Mouse (Mus musculus) thymus, postnatal 10 days (tissue): Measurements from ENCODE around the gene Ggnbp2.
"Not testable (repeated sequence)": the region's sequence is repeated elsewhere in the genome, so short reads cannot be mapped to it uniquely, and the experiment has no call there.

Source experiments
- DNase-seq, 2 experiments: peaks; one replicate each; pipeline ENCODE4 v3.0.0; 2021; ENCODE audit warnings: low spot score in 2 of 2

Gene Ggnbp2

DNA sequence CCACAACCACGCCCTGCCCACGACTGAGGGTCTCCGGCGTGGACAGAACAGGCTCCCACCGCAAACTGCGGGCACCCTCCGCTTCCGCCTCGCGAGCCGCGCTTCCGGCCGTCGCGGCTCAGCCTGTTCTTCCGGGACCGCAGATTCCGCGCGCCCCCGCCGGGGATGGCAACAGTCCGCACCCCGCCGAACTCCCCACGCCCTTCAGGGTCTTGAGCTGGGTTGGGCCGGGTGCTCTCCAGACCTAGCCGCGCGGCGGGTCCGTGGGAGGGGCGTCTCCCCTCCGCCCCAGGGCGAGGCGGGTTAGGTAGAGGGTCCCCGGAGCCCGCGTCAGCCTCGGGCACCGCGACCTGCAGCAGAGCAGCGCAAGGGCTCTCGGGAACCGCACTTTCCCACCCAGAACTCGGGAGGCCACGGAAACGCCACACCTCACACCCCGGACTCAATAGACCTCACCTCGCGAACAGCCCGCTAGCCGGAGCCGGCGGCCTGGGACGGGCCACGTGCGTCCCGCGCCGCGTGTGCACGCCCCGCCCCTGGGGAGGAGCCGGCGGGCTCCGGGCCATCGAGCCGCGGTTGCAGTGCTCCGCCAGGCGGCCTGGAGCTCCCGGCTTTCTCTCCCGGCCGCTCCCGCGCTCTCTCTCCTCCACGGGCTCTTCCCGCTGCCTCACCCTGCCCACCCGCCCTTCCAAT is 9.3 kb upstream of the Ggnbp2 start, which contains the start of the genes Myo19 and Pigw:
Gene Myo19 (plus strand): TSS at position 377 of the 693 bp plus-strand sequence.
Gene Pigw (minus strand): TSS at position 514 of the 693 bp plus-strand sequence.
- DNase-seq = peak; percentile 62 to 68

DNA sequence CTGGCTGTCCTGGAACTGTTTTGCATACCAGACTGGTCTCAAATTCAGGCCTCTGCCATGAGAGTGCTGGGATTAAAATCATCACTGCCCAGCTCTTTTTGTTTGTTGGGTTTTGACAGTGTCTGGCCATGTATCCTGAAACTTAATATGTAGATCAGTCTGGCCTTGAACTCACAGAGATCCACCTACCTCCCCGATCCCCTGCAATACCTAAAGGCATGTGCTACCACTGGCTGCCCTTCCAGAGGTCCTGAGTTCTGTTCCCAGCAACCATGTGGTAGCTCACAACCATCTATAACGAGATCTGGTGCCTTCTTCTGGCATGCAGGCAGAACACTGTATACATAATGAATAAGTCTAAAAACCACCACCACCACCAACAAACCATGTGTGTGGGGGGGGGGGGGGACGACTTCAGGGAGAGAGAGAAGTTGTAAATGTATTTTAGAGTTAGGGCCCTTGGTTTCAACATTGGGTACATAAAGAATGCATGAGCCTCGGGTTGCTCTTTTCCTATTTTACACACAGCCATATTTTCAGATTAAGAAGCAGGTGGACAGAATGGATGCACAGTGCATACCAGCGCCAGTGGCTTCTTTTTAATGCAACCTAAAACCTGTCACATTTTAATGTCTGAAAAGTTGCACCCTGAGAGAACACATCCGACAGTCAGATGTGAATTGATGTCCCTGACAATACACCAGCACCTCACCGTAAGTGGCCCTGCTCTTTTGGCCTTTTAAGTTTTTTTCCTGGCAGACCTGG is 8.6 kb upstream of the Ggnbp2 start:
- no peak for DNase-seq

DNA sequence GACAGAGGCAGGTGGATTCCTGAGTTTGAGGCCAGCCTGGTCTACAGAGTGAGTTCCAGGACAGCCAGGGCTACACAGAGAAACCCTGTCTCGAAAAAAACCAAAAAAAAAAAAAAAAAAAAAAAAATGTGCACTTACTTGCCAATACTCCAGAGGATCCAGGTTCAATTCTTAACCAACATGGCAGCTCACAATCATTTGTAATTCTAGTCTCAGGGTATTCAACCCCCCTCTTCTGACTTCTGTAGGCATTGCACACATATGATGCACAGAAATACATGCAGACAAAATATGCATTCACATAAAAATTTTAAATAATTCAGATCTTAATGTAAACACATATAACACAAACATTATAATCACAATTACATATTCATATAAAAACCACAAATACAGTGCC is 5.4 kb upstream of the Ggnbp2 start:
- not testable (repeated sequence) for DNase-seq

DNA sequence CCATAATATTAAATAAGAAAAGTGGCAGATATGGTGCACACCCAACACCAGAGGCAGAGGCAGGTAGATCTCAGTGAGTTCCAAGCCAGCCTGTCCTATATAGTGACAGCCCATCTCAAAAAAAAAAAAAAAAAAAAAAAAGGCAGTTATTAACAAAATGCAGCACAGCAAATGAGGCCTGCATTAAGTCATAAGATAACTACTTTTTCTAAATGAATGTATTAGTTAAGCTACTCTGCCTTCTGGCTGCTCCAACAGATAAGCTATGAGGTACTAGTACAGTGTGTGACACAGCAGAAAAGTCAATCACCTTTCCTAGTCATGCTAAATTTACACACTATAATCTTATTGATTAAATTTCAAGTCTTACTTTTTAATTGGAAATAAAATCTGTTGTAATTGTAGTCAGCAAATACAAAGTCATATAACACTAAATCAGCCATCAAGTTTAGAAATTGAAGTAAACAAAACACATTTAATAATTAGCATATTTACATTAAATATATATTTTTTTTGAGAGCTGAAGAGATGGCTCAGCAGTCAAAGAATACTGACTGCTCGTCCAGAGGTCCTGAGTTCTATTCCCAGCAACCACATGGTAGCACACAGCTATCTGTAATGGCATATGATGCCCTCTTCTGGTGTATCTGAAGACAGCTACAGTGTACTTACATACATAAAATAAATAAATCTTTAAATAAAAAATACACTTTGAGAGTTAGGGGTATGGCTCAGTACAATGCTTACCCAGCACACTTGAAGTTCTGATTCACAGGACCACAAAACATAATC is 2.6 kb upstream of the Ggnbp2 start:
- DNase-seq = no peak

DNA sequence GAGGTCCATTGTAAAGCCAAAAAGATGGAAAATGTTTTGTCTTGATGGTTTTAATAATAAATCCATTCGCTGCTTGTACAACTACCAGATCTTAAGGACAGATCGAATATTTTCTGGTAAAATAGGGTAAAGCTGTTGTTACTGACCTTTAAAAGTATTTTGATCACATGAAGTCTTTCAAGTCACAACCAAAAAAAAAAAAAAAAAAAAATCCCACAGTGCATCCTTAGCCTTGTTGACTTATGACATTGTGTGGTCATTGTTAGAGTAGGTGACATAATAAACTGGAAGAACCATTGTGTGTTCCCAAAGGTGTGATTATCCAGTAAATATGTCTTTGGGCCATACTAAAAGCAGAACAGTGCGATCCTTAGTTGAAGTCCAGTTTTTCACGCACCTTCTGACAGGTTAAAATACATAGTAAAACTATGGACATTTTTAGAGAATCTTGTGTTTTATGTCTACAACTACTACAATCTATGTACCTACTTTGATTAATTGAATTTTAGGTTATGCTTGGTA is 992 bp upstream of the Ggnbp2 start:
- no peak for DNase-seq

DNA sequence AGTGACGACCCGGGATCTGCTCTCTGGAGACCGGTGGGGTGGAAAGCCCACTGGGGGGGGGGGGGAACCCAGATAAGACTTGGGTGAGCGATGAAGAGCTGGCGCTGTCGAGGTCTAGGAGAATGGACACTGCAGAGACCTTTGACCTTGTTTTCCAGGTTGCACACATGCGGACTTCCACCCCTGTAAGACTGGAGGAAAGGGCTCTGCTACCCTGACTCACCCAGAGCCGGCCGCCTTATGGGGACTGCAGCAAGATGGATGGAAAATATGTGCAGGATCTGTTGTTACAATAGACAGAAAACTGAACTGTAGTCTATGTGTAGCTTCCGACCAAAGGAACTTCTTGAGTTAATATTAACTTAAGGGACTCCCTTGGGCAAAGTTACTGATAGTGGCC is 429 bp upstream of the Ggnbp2 start:
- peak in 1 of 2 experiments; percentile 36 for DNase-seq

DNA sequence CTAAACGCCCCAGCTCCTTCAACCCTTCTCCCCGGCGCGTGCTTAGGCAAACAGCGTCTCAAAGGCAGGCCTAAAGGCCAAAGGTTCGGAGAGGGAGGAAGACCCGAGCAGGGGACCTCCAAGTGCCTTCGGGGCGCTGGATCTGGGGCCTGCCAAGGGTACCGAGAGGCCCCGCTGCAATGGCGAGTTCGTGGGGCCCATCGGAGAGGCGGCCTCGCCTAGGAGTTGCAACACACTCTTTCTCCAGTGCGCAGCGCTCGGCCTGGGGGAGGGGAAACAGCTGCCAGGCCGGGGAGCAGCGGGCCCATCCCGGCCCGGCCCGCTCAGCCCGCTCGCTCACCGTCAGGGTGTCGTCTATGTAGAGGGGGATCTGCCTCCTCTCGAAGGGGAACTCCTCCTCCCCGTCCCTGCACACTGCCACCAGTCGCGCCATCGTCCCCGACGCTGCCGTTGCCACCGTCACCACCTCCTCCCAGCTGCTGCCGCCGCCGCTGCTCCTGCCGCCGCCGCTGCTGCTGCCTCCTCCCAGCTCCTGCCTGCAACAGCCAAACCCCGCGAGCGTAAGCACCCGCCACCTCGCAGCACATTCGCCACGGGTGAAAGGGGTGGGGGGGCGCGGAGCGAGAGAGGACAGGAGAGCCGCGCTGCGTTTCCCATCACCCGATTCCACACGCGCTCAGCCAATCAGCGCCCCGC is 932 bp downstream of the Ggnbp2 start:
- peak; percentile 93 to 97 for DNase-seq

DNA sequence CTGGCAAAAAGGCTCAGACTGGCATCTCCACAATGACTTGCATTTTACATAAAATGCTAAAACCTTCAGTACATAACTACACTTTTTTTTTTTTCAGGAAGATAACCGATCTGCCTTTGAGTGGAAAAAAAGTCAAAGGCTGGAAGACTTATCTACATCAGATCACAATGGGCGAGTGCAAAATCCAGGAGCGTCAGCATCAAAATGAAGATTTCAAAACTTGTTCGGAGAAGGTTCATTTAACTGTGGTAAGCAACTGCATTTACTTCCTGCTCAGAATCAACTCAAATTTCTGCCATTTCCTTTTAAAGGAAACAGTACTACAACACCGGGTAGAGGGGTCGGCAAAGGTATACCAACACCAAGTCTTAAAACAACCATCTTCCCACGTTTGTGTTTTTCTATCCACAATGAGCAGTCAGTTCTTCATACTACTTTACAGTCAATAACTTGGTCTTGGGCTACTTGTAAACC is 1.8 kb downstream of the Ggnbp2 start:
- DNase-seq = peak in 1 of 2 experiments; percentile 9

DNA sequence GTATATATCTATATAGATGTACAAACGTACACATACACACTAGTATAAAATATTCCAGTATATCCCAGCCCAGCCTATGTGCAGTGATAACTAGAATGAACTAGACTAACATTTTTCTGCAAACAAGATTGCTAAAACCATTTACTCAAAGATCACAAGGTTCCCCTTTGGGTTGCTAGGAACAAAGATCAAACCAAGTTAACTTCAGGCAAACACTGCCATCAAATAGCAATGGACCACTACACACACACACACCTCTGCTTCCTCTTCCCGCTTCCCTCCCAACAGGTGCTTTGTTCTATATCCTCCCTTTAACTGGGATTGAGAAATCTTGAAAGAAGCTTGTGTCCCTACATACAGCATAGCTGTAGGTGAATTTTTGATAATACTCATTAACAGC is 3.0 kb downstream of the Ggnbp2 start:
- no peak for DNase-seq

DNA sequence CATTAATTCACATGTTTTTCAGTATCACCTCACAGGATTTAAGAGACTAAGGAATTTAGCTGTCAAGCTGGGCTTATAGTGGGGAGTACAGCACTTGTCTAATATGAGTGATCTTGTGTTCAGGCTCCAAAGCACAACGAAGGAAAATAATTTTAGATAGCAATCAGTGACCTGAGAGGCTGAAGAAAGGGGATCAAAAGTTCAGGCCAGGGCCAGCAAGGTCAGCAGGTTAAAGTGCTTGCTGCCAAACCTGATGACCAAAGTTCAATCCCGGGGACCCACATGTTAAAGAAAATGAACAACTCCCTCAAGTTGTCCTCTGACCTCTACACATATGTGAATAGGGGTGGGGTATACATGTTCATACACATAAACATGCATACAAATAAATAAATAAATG is 5.3 kb downstream of the Ggnbp2 start:
- no peak for DNase-seq

DNA sequence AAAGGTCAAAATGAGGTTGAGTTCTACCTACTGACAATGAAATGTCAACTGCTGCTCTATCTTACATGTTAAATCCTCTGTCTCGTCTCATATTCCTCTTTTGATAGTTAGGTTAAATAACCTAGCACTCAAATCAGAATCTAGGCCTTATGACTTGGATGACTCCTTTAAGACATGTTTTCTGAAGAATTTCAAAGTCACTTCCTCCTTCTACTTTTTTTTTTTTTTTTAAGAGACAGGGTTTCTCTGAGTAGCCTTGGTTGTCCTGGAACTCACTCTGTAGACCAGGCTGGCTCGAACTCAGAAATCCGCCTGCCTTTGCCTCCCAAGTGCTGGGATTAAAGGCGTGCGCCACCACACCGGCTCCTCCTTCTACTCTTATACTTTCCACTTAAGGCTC is 15.3 kb downstream of the Ggnbp2 start:
- DNase-seq = no peak

DNA sequence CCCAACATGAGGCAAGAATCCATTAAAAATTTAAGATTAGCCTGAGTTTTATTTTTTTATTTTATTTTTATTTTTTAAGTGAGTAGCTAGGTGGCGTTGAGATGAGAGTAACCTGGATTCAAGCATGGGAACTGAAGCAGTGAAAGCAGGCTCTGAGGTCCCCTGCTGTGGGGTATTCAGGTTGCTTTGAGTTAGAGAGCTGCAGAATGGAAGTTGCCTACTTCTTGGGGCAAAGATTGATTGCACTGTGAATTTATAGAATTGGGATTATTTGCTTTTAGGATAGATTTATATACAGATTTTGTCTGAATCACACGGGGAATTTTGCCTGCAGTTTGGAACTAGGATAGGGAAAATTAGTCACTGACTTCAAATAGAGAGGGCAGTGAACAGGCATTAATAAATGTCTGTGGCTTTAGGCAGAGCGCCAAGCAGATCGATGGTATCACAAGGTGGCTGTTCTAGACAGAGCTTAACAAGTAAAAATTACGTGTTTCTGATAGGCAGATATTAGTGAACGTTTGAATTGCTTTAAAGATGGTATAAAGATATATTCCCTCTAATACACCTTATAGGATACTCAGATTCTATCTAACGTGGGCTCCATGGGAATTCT is 23.0 kb downstream of the Ggnbp2 start:
- no peak for DNase-seq

DNA sequence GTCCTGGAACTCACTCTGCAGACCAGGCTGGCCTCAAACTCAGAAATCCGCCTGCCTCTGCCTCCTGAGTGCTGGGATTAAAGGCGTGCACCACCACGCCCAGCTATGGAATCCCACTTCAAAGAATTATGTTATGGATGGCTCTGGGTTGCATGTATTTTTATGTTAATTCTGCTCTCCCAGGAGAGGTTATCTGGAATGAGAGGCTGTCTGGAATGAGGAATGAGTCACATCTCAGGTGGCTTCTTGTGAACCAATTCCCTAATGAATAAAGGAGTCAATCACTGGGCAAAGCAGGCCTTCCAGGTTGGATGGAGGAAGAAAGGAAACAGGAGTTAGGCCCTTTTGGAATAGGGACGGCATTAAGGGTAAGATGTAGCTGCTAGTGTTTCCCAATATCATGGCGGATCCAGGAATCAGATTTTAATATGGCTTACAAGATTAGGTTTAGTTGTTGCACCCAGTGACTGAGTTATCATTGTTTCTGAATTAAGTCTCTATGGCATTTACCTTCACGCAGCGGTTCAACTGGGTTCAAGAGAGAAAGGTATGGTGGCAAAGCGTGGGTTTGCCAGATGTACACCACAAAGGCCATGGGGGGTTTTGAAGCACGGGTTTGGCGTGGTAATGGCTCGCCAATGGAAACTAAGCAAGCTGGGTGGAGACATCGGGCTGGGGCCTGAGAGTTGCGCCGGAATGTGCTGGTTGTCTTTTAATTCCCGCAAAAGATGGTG is 23.7 kb downstream of the Ggnbp2 start:
- DNase-seq = no peak

DNA sequence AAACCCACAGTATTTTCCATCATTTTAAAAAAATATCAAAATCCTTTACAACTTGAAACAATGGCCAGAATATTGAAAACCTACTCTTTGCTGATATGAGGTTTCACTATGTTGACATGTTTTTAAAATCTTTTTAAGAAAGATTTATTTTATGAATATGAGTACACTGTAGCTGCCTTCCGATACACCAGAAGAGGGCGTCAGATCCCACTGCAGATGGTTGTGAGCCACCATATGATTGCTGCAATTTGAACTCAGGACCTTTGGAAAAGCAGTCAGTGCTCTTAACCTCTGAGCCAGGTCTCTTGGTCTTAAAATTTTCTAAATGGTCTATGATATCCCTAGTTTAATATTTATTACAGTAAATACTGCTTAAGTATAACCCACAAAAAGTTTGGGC is 31.3 kb downstream of the Ggnbp2 start:
- DNase-seq = no peak

DNA sequence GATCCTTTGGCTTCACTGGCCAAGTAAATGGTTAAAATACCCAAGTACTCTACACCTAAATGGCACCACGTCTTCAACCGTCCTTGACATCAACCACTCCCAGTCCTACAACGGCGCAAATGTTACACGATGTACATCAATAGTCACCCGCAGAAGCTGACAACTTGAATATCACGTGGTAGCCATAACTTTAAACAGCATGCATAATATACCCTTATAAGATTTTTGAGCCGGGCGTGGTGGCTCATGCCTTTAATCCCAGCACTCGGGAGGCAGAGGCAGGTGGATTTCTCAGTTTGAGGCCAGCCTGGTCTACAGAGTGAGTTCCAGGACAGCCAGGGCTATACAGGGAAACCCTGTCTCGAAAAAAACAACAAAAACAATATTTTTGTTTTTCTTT is 41.1 kb downstream of the Ggnbp2 start:
- DNase-seq = not testable (repeated sequence)

DNA sequence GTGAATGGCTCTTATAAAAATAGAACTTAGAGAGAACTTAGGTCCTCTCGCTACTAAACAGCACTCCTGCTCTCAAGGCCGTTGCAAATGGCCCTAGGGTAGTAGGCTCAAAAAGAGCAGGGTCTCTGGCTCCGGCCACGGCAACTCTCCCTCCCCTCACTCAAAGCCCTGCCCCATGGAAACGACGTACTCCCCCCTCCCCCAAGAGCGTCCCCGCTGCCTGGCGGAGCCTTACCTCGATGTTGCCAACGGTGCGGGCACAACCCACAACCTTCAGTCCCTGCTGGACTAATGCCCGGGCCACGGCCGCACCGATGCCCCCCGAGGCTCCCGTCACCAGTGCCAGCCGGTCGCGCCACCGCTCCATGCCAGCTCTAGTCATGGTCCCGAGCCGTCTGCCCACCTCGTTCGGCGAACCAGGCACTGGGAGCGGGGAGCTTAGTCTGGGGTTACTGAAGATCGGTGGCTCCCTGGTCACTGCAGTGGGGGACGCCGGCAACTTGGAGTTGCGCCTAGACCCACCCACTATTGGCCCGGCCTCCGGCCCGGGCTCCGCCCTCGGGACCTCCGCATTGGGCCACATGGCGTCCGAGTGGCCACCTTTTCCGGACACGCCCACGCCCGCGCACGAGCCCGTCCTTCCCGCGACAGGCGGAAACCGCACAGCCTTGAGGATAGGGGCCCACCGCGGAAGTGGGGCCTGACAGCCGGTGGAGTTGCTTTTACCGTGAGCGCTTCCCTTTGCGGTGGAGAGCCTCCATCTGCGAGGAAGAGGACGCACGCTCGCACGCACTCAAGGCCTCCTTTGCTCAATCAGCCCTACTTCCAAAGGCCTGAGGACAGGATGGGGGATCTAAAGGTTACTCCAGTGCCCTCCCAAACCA is 41.9 kb downstream of the Ggnbp2 start, which contains the start of gene Dhrs11:
Gene Dhrs11 (minus strand): TSS at position 479 of the 884 bp plus-strand sequence.
- peak; percentile 68 to 69 for DNase-seq

DNA sequence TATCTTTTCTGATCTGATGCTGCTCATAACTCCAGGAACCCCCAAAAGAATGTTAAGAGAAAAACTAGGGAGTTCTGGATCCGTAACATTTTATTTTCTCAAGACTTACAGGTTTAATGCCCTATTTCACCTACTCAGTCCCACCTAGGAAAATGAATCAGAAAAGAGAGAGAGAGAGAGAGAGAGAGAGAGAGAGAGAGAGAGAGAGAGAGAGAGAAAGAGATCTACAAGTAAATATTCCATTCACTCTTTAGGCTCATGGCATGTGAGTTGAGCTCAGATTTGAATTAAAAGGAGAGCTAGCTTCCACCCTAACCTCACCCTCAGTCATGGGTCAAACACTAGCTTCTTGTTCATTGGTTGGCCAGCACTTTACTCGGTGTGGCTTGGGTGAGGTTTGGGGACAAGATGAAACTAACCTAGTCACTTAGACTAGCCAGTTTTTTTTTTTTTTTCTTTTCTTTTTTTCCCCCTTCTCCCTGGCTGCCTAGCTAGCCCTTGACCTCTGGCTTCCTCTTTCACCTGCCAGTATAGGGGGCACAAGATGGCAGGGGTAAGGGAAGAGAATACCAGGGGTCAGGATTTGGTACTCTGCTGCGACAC is 42.6 kb downstream of the Ggnbp2 start:
- no peak for DNase-seq

DNA sequence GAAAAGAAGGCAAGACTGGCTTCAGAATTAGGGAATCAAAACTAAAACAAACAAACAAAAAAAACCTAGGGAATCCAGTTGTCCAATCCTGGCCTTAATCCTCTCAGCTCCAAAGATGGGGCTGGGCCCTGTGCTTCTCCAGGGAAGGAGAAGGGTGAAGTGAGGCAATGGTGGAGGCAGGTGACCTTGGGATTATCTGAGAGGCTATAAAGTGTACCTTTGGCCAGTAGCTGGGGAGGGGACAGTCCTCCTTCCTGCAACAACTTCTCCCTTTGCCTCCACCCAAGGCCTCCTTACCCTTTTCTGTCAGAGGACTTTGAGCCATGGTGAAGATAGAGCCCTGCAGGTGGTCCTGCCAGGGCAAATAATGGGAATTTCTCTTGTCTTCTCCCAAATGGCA is 43.1 kb downstream of the Ggnbp2 start:
- DNase-seq = no peak

DNA sequence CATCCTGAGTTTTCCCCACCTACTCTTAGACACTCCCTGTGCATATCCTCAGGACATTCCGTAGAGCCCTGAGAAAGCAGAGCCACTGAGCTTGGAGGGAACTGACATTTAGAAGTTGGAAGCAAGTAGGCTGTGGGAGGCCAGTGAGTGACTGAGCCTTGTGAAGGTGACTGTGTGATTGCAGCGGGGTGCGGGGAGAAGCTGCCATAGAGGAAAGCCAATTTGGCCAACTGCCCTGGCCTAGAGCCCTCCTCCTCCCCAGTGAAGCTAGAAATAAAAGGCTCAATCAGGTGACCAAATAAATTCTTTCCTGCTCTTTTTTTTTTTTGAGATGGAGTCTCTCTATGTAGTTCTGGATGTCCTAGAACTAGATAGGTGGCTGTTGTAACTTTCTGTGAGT is 44.4 kb downstream of the Ggnbp2 start:
- DNase-seq = no peak
